Mouse (Mus musculus): ENCODE results near the gene Slc26a11. TPM values are rescaled to one million over a fixed set of nuclear protein-coding genes. Genes with fewer than 3 reads are reported as not detected.

Gene Slc26a11
- polyA plus RNA-seq (2012; ENCODE audit: low replicate concordance), result 1.4 and 2.1 TPM in 2 replicates

DNA sequence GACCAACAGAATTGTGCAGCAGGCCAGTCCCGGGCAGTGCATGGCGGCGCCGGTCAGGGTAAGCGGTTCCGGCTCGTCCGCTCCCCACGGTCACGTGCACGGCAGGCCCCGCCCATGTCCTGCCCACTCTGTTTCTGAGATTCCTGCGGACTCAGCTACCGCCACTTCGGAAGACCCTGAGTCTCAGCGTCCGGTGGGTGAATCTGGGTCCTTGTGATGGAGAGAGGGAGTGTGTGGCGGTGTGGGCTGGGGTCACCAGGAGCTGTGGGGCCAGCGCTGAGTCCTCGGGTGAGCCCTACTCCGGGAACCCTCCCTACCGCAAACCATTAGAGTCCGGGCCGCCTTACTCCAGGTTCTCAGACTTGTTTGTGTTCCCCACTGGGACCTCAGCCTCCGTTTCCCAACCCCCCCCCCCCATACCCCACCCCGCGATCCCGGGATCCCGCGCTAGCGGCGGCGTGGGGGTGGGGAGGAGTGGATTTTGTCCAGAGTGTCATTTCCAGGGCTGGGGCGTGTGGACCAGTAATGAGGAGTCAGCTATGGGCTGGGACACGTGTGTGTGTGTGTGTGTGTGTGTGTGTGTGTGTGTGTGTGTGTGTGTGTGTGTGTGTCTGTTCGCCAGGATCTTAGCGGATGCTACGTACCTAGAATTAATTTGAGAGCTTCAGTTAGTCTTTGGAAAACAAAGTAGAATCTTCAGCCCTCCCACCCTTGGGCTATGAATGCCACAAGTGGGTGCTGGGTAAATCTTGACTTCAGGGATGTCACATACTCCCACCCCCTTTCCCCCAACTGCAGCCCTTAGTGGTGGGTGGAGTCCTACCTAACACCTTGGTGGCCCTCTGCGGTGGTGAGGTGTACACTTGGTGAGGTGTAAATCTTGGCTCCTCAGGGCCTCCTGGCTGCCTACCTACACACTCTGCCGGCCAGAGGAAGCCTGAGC, at the start of gene Slc26a11, which contains the start of gene Sgsh:
Slc26a11 (plus strand) TSS at position 115 of the 943 bp plus-strand sequence.
Sgsh (minus strand) TSS at position 94 of the 943 bp plus-strand sequence.

DNA sequence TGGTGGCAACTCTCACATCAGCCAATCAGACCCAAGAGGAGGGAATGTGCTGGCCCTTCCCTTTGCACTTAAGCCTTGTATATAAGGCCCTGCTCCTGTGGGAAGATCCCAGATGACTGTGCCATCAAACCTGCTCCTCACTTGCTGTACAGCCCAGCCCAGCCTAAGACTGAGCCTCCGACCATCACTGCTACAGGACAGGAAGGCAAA, 47.8 kb upstream of the Slc26a11 start, which contains the start of gene Card14:
Card14 (plus strand) TSS at position 111 of the 210 bp plus-strand sequence.

DNA sequence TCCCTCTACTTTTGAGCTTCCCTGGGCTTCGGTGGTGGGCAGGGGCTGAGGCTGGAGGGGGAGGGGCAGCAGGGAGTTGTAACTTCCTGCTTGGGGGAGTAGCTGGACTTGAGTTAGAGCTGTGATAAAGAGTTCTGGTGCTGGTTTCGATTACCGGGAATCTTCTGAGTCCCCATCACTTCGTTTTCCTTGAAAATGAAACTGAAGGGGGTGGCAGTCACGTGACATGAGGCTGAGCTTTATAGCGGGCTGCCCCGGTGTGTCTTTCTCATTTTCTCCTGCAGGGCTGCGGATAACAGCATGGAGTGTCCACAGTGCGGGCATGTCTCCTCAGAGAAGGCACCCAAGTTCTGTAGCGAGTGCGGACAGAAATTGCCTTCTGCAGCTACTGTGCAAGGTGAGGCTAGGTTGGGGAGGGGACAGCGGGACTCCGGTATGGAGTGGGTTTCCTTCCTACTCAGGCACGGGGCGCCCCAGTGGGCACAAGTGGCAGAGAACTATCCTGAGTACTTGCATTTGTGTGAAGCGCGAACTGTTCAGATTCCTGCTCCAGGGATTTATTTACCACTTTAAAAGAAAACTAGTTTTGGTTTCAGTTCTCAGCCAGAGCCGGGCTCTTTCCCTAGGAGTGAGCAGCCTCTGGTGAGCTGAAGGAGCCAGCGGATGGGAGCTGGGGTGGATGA, 37.6 kb downstream of the Slc26a11 start, which contains the start of gene Rnf213:
Rnf213 (plus strand) TSS at position 301 of the 683 bp plus-strand sequence.

Other genes starting within 250 kb of the Slc26a11 start
- 1.6 and 2.1 TPM in 2 replicates for gene Tbc1d16, start 127.1 kb upstream of the Slc26a11 start, polyA plus RNA-seq (2012; ENCODE audit: low replicate concordance)
- gene Ccdc40, start 127.0 kb upstream of the Slc26a11 start, polyA plus RNA-seq (2012; ENCODE audit: low replicate concordance), result 0.17 and 0.55 TPM in 2 replicates
- 41.1 and 120 TPM in 2 replicates for gene Gaa, start 87.7 kb upstream of the Slc26a11 start, polyA plus RNA-seq (2012; ENCODE audit: low replicate concordance)
- 74.7 and 84.1 TPM in 2 replicates for gene Eif4a3, start 55.5 kb upstream of the Slc26a11 start, polyA plus RNA-seq (2012; ENCODE audit: low replicate concordance)
- gene Card14, start 47.8 kb upstream of the Slc26a11 start, polyA plus RNA-seq (2012; ENCODE audit: low replicate concordance), result 0.09 TPM in 1 of 2 replicates, not detected in the other
- 14.9 and 42.3 TPM in 2 replicates for gene Sgsh, start within 50 bp of the Slc26a11 start, polyA plus RNA-seq (2012; ENCODE audit: low replicate concordance)
- 4.5 and 10.0 TPM in 2 replicates for gene Rnf213, start 37.5 kb downstream of the Slc26a11 start, polyA plus RNA-seq (2012; ENCODE audit: low replicate concordance)
- 19.1 and 24.1 TPM in 2 replicates for gene Endov, start 135.8 kb downstream of the Slc26a11 start, polyA plus RNA-seq (2012; ENCODE audit: low replicate concordance)
- 0.06 TPM in 1 of 2 replicates, not detected in the other for gene Nptx1, start 192.2 kb downstream of the Slc26a11 start, polyA plus RNA-seq (2012; ENCODE audit: low replicate concordance)
- 32.5 and 68.1 TPM in 2 replicates for gene Rptor, start 247.3 kb downstream of the Slc26a11 start, polyA plus RNA-seq (2012; ENCODE audit: low replicate concordance)